In genomic region chr2:180350700-180351099, GRCm38 (mm10) we compare ENCODE assay signal across 9 mouse cellular contexts. TPM values are rescaled to one million over a fixed set of nuclear protein-coding genes. Genes with fewer than 3 reads are reported as not detected.
DNase-seq lines count a peak whose midpoint lies in the region; ATAC-seq and TF ChIP-seq lines count a peak whose summit lies in the region.
"Had no signal": no experiment of that assay in that cellular context is flagged by ENCODE, and none has a peak within 500 bp of the region (broad histone marks: within the 10 kb centered on the region; RNA-seq: fewer than 3 reads in every experiment).

No protein-coding gene starts in this region.

- no peaks in the 10 kb centered on the region for H3K4me1 ChIP-seq in forebrain, postnatal 0 days (ENCODE audit: insufficient read depth)
- H3K4me1 ChIP-seq in forebrain, embryonic 16.5 days (replicated peaks; ENCODE audit: control insufficient read depth, insufficient read depth, low read length): no peaks in the 10 kb centered on the region
- no peaks in the 10 kb centered on the region; the same call in 1 of the 2 replicates for H3K4me1 ChIP-seq in spleen, adult 2 months (ENCODE audit: control insufficient read depth, insufficient read depth, insufficient read length)
- H3K4me1 ChIP-seq in embryonic facial prominence, embryonic 10.5 days: peaks cover 10% of the 10 kb centered on the region
- peaks cover 10% of the 10 kb centered on the region; the same call in 1 of the 2 replicates for H3K4me1 ChIP-seq in small intestine, adult 2 months (ENCODE audit: control insufficient read depth, insufficient read depth, insufficient read length, low read length)
- H3K4me1 ChIP-seq: neural tube, embryonic 12.5 days had no signal

- ATAC-seq in forebrain, postnatal 0 days: no peak
- no peak for ATAC-seq in forebrain, embryonic 16.5 days
- ATAC-seq in monocyte, adult 5-6 weeks (replicated peaks; ENCODE audit: insufficient number of reproducible peaks, low FRiP score, low TSS enrichment, poor library complexity, severe bottlenecking): no peak

- no peaks in the 10 kb centered on the region for H3K9me3 ChIP-seq in forebrain, postnatal 0 days (ENCODE audit: low read length)
- no peaks in the 10 kb centered on the region for H3K9me3 ChIP-seq in forebrain, embryonic 16.5 days (ENCODE audit: control insufficient read depth, low read length)
- no peaks in the 10 kb centered on the region for H3K9me3 ChIP-seq in embryonic facial prominence, embryonic 10.5 days
- H3K9me3 ChIP-seq: neural tube, embryonic 12.5 days had no signal

- no peak overlapping the region for H3K4me3 ChIP-seq in forebrain, postnatal 0 days (ENCODE audit: low read depth, low read length)
- no peak overlapping the region for H3K4me3 ChIP-seq in forebrain, embryonic 16.5 days (replicated peaks; ENCODE audit: low read length)
- H3K4me3 ChIP-seq in spleen, adult 2 months (ENCODE audit: extremely low read depth, insufficient read depth, insufficient read length): no peak overlapping the region
- no peak overlapping the region for H3K4me3 ChIP-seq in embryonic facial prominence, embryonic 10.5 days
- no peak overlapping the region for H3K4me3 ChIP-seq in small intestine, adult 2 months (ENCODE audit: low read depth, low read length)
- H3K4me3 ChIP-seq: neural tube, embryonic 12.5 days had no signal

- H3K4me2 ChIP-seq in forebrain, postnatal 0 days (ENCODE audit: low read depth): no peak overlapping the region
- H3K4me2 ChIP-seq in forebrain, embryonic 16.5 days (ENCODE audit: low read length): no peak overlapping the region
- H3K4me2 ChIP-seq: neural tube, embryonic 12.5 days had no signal

- TF ChIP-seq CTCF in forebrain, postnatal 0 days (IDR thresholded peaks at IDR 0.05; ENCODE audit: low read depth): peak; percentile 60
- TF ChIP-seq CTCF in spleen, adult 2 months (IDR thresholded peaks at IDR 0.05; ENCODE audit: extremely low read depth, insufficient read depth, insufficient read length, insufficient replicate concordance): peak; percentile 34; the same call in 1 of the 2 replicates
- peak; percentile 60; the same call in 1 of the 2 replicates for TF ChIP-seq CTCF in small intestine, adult 2 months (IDR thresholded peaks at IDR 0.05; ENCODE audit: extremely low read depth, insufficient read length, insufficient replicate concordance, low read depth, low read length)

- H3K36me3 ChIP-seq in forebrain, postnatal 0 days (ENCODE audit: insufficient read depth): no peaks in the 10 kb centered on the region
- no peaks in the 10 kb centered on the region for H3K36me3 ChIP-seq in forebrain, embryonic 16.5 days (ENCODE audit: control insufficient read depth, insufficient read depth)
- H3K36me3 ChIP-seq in spleen, adult 2 months (ENCODE audit: control insufficient read depth, insufficient read depth, low read length): no peaks in the 10 kb centered on the region
- H3K36me3 ChIP-seq in embryonic facial prominence, embryonic 10.5 days (replicated peaks): no peaks in the 10 kb centered on the region
- H3K36me3 ChIP-seq in small intestine, adult 2 months (ENCODE audit: control insufficient read depth, insufficient read depth, low read length): no peaks in the 10 kb centered on the region
- H3K36me3 ChIP-seq: neural tube, embryonic 12.5 days had no signal

- WGBS in forebrain, postnatal 0 days: 51% methylated on average over 2 of the region's 2 CpGs
- WGBS in forebrain, embryonic 16.5 days: 59% methylated on average over 2 of the region's 2 CpGs
- WGBS in spleen, adult 2 months: 75% methylated on average over 2 of the region's 2 CpGs
- 45% methylated on average over 2 of the region's 2 CpGs for WGBS in embryonic facial prominence, embryonic 10.5 days
- 92% methylated on average over 2 of the region's 2 CpGs for WGBS in small intestine, adult 2 months

- no peak for TF ChIP-seq POLR2A in spleen, adult 2 months (IDR thresholded peaks at IDR 0.05; ENCODE audit: low read depth, low read length)
- no peak for TF ChIP-seq POLR2A in small intestine, adult 2 months (IDR thresholded peaks at IDR 0.05; ENCODE audit: low read depth, low read length)

- no peaks in the 10 kb centered on the region for H3K27me3 ChIP-seq in forebrain, postnatal 0 days (ENCODE audit: insufficient read depth, low read length)
- no peaks in the 10 kb centered on the region for H3K27me3 ChIP-seq in forebrain, embryonic 16.5 days (replicated peaks; ENCODE audit: control insufficient read depth, insufficient read depth, low read length)
- no peaks in the 10 kb centered on the region for H3K27me3 ChIP-seq in spleen, adult 2 months (ENCODE audit: control insufficient read depth, insufficient read depth, low read length)
- peaks cover 9% of the 10 kb centered on the region for H3K27me3 ChIP-seq in embryonic facial prominence, embryonic 10.5 days (replicated peaks; ENCODE audit: low read depth, poor library complexity, severe bottlenecking)
- H3K27me3 ChIP-seq in small intestine, adult 2 months (ENCODE audit: control insufficient read depth, insufficient read depth, low read length): no peaks in the 10 kb centered on the region
- H3K27me3 ChIP-seq: neural tube, embryonic 12.5 days had no signal

- no peak overlapping the region for H3K9ac ChIP-seq in forebrain, postnatal 0 days
- no peak overlapping the region for H3K9ac ChIP-seq in forebrain, embryonic 16.5 days (replicated peaks; ENCODE audit: low read depth, low read length)
- H3K9ac ChIP-seq: neural tube, embryonic 12.5 days had no signal

- DNase-seq in forebrain, postnatal 0 days: no peak
- peak in 1 of 2 experiments; percentile 21 for DNase-seq in spleen, adult 2 months (ENCODE audit: low read depth in 1 of 2, low spot score in 2 of 2)
- DNase-seq in spleen, postnatal 4 days (ENCODE audit: low spot score in 2 of 2): no peak
- peak; percentile 44 for DNase-seq in embryonic facial prominence, embryonic 10.5 days (ENCODE audit: low spot score)
- DNase-seq in yolk sac, embryonic 10.5 days (ENCODE audit: low spot score): no peak

- H3K27ac ChIP-seq in forebrain, postnatal 0 days (ENCODE audit: low read depth, low read length): no peak overlapping the region
- H3K27ac ChIP-seq in forebrain, embryonic 16.5 days (ENCODE audit: low read length): no peak overlapping the region
- no peak overlapping the region for H3K27ac ChIP-seq in spleen, adult 2 months (ENCODE audit: insufficient read depth, low read length)
- no peak overlapping the region for H3K27ac ChIP-seq in embryonic facial prominence, embryonic 10.5 days (replicated peaks)
- no peak overlapping the region for H3K27ac ChIP-seq in small intestine, adult 2 months (ENCODE audit: insufficient read depth, low read depth, low read length)
- H3K27ac ChIP-seq: neural tube, embryonic 12.5 days had no signal

RNA-seq across cellular contexts. Expression of gene Gata5, which starts 16.2 kb away (rescaled TPM):
- not detected in 2 replicates for total RNA-seq in forebrain, postnatal 0 days (2014; rRNA removed)
- polyA plus RNA-seq in forebrain, postnatal 0 days (2015; fragmentation: Nextera tagmentation; extraction: Ambion mirVana): not detected in 2 replicates
- not detected in 2 replicates for polyA plus RNA-seq in forebrain, embryonic 16.5 days (2015; fragmentation: Nextera tagmentation; extraction: Ambion mirVana)
- polyA plus RNA-seq in spleen, adult 2 months (2012; rRNA removed): 0.12 and 0.26 TPM in 2 replicates
- polyA plus RNA-seq in embryonic facial prominence, embryonic 10.5 days (2016; fragmentation: Nextera tagmentation; extraction: Ambion mirVana): 0.57 and 0.65 TPM in 2 replicates
- polyA plus RNA-seq in small intestine, adult 2 months (2012; rRNA removed): 36.0 and 121 TPM in 2 replicates
- total RNA-seq in monocyte, adult 5-6 weeks (2017): not detected in 3 replicates
- polyA plus RNA-seq: neural tube, embryonic 12.5 days had no signal

Comparison
In these comparisons a context has a peak if more than half of its experiments do, and no peak if none do; other contexts are left out.
1. RNA of gene Gata5, which starts 16.2 kb away (polyA plus RNA-seq): 36.0 to 121 TPM in small intestine, adult 2 months; 0.57 to 0.65 TPM in embryonic facial prominence, embryonic 10.5 days, 0.12 to 0.26 TPM in spleen, adult 2 months, not detected in forebrain, postnatal 0 days and not detected in forebrain, embryonic 16.5 days; every median in the first group is over 10 times any median in the second.
2. Peak in every context shown above with its lines, with median percentiles within 50 percentile points of each other: CTCF ChIP-seq.